Mouse (Mus musculus) CH12.LX (cell line): ENCODE results near the gene Nhej1.

ENCODE experiments used
- CHD1 ChIP-seq: IDR thresholded peaks from 2 replicates; pipeline ENCODE4 v1.6.1; 2012; ENCODE audit warnings: low read depth, low read length, improper control_type of control experiment, inconsistent platforms
- CTCF ChIP-seq, 2 experiments: IDR thresholded peaks in 1 of 2; conservative IDR thresholded peaks in 1 of 2; 2 replicates each; pipeline ENCODE4 v1.5.1; 2011 to 2012; ENCODE audit warnings: low read depth in 2 of 2, low read length in 2 of 2, improper control_type of control experiment in 1 of 2, inconsistent platforms in 1 of 2, mild to moderate bottlenecking in 1 of 2, moderate library complexity in 1 of 2
- EP300 ChIP-seq: IDR thresholded peaks from 2 replicates; pipeline ENCODE4 v1.6.1; 2011; ENCODE audit warnings: low read length, improper control_type of control experiment
- HCFC1 ChIP-seq: IDR thresholded peaks from 2 replicates; pipeline ENCODE4 v1.6.1; 2012; ENCODE audit warnings: low read depth, mild to moderate bottlenecking, inconsistent platforms, low read length, improper control_type of control experiment
- NRF1 ChIP-seq: IDR thresholded peaks from 2 replicates; pipeline ENCODE4 v1.6.1; 2014; ENCODE audit warnings: low read depth, mild to moderate bottlenecking, inconsistent platforms, low read length, improper control_type of control experiment, moderate library complexity
- POLR2A ChIP-seq: IDR thresholded peaks from 2 replicates; pipeline ENCODE4 v1.6.1; 2011; ENCODE audit warnings: low read depth, mild to moderate bottlenecking, improper control_type of control experiment, low read length
- POLR2AphosphoS2 ChIP-seq: IDR thresholded peaks from 2 replicates; pipeline ENCODE4 v1.6.1; 2011; ENCODE audit warnings: low read depth, low read length, improper control_type of control experiment
- RCOR1 ChIP-seq: conservative IDR thresholded peaks from 2 replicates; pipeline ENCODE4 v1.6.1; 2012; ENCODE audit warnings: low read depth, mild to moderate bottlenecking, inconsistent platforms, low read length, improper control_type of control experiment
- SIN3A ChIP-seq: IDR thresholded peaks from 2 replicates; pipeline ENCODE4 v1.6.1; 2012; ENCODE audit warnings: low read length, improper control_type of control experiment, inconsistent platforms
- TCF12 ChIP-seq: IDR thresholded peaks from 2 replicates; pipeline ENCODE4 v1.6.1; 2014; ENCODE audit warnings: low read depth, mild to moderate bottlenecking, inconsistent platforms, low read length, improper control_type of control experiment
- USF1 ChIP-seq: IDR thresholded peaks from 2 replicates; pipeline ENCODE4 v1.6.1; 2014; ENCODE audit warnings: low read depth, mild to moderate bottlenecking, inconsistent platforms, low read length, improper control_type of control experiment
- ZC3H11A ChIP-seq: IDR thresholded peaks from 2 replicates; pipeline ENCODE4 v1.6.1; 2012; ENCODE audit warnings: low read depth, mild to moderate bottlenecking, inconsistent platforms, low read length, improper control_type of control experiment

DNA sequence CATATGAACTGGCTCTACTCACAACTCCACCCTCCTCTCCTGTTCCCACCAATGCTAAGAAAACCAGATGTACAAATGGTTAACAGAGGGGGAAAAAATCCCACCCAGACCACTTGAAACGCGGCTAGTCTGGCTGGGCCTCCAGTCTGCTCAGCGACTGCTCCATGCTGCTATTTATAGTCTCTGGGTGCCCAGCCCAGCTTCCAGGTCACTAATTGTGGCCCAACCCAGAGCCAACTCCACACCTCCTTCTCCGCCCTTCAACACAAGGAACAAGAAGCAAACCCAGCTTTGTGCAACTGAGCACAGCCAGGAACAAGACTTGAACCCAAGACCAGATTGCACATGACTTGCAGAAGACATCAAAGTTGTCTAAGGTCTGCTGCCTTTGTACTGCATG is 119.0 kb downstream of the Nhej1 start:
- TF ChIP-seq POLR2AphosphoS2 (no peak), POLR2A (no peak), ZC3H11A (no peak), RCOR1 (no peak), HCFC1 (no peak), EP300 (no peak), NRF1 (no peak), CHD1 (no peak), CTCF (conservative IDR thresholded peaks at IDR 0.05 in 1 of 2, IDR thresholded peaks at IDR 0.05 in 1 of 2; ENCODE audit: low read depth in 2 of 2, low read length in 2 of 2) (no peak), USF1 (no peak), SIN3A (no peak), TCF12 (no peak)
